12 mouse cellular contexts compared by ENCODE assay signal in the genomic region with DNA sequence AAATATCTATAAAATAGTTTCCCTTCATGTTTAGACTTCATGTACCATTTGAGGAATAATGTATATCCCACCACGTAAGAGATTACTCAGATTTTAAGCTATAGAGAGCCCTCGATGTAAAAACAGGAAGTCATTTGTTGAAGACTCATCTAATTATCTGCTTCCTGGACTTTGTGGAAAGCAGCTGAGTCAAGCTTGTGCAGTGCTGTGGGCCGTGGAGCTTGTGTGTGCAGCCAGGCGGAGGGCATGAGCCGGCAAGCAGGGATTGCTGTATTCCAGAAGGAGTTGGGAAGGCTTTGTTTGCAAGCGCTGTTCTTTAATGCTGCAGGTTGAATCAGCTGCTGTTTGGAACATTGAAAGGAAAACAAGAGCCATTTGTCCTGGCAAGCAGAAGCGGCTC. TPM values are rescaled to one million over a fixed set of nuclear protein-coding genes. Genes with fewer than 3 reads are reported as not detected.
DNase-seq lines count a peak whose midpoint lies in the region; ATAC-seq lines count a peak whose summit lies in the region.
"Had no signal": no experiment of that assay in that cellular context is flagged by ENCODE, and none has a peak within 500 bp of the region (broad histone marks: within the 10 kb centered on the region; RNA-seq: fewer than 3 reads in every experiment).

No protein-coding gene starts in this region.

- ATAC-seq in heart, embryonic 11.5 days (replicated peaks; ENCODE audit: insufficient number of reproducible peaks, low FRiP score, low TSS enrichment): no peak

- H3K4me3 ChIP-seq in megakaryocyte, embryonic 14.5 days (replicated peaks): peak overlapping the region; percentile 38
- H3K4me3 ChIP-seq in heart, embryonic 11.5 days (ENCODE audit: low read depth, low read length): no peak overlapping the region

- H3K27ac ChIP-seq in heart, embryonic 11.5 days (ENCODE audit: low read depth, low read length): no peak overlapping the region
- H3K27ac ChIP-seq: liver, embryonic 14.5 days had no signal

- peak; percentile 27 to 54 for DNase-seq in kidney, postnatal 4 days
- no peak for DNase-seq in kidney, adult 8-10 months
- peak; percentile 17 to 18 for DNase-seq in B cell, adult 2 months
- peak; percentile 73 for DNase-seq in NIH3T3 (ENCODE audit: low read depth)
- no peak for DNase-seq in cerebellum, adult 8-10 months
- DNase-seq in adrenal gland, postnatal 25 days: no peak
- DNase-seq: cerebellum, adult 18-20 months; heart, postnatal 4 days; thymus, postnatal 4 days had no signal

- 69% methylated on average over 7 of the region's 7 CpGs for whole genome bisulfite sequencing in heart, embryonic 11.5 days (ENCODE audit: insufficient replicate concordance)

- no peak overlapping the region for H3K4me2 ChIP-seq in heart, embryonic 11.5 days

- no peak overlapping the region for H3K9ac ChIP-seq in heart, embryonic 11.5 days (ENCODE audit: low read depth, low read length)
- H3K9ac ChIP-seq: liver, embryonic 14.5 days had no signal

- H3K36me3 ChIP-seq in megakaryocyte, embryonic 14.5 days (replicated peaks; ENCODE audit: low read length): no peaks in the 10 kb centered on the region
- H3K36me3 ChIP-seq in heart, embryonic 11.5 days (ENCODE audit: control insufficient read depth, insufficient read depth, low read length): no peaks in the 10 kb centered on the region

- peaks cover 9% of the 10 kb centered on the region for H3K4me1 ChIP-seq in megakaryocyte, embryonic 14.5 days
- H3K4me1 ChIP-seq in heart, embryonic 11.5 days (ENCODE audit: control insufficient read depth, insufficient read depth, low read length): peaks cover 6% of the 10 kb centered on the region

- peaks cover 29% of the 10 kb centered on the region for H3K27me3 ChIP-seq in megakaryocyte, embryonic 14.5 days (replicated peaks)
- H3K27me3 ChIP-seq in heart, embryonic 11.5 days (ENCODE audit: control insufficient read depth, insufficient read depth, low read length): no peaks in the 10 kb centered on the region

- peaks cover 15% of the 10 kb centered on the region for H3K9me3 ChIP-seq in megakaryocyte, embryonic 14.5 days
- no peaks in the 10 kb centered on the region for H3K9me3 ChIP-seq in heart, embryonic 11.5 days (replicated peaks; ENCODE audit: control insufficient read depth, low read length)

RNA-seq across cellular contexts. Expression of a gene that starts 27.5 kb away (rescaled TPM):
- 1.8 TPM in 1 of 2 replicates, not detected in the other for polyA plus RNA-seq in megakaryocyte, embryonic 14.5 days (2012; ENCODE audit: insufficient read depth, low replicate concordance)
- total RNA-seq in adrenal gland, postnatal 25 days (2021): 151 and 228 TPM in 2 replicates
- 11.4 and 12.6 TPM in 2 replicates for polyA plus RNA-seq in heart, embryonic 11.5 days (2014; fragmentation: Nextera tagmentation; extraction: Ambion mirVana)

RNA-seq across cellular contexts. Expression of a gene that starts 56.6 kb away (rescaled TPM):
- polyA plus RNA-seq in megakaryocyte, embryonic 14.5 days (2012; ENCODE audit: insufficient read depth, low replicate concordance): 0.09 and 5.1 TPM in 2 replicates
- total RNA-seq in adrenal gland, postnatal 25 days (2021): 8.7 and 16.0 TPM in 2 replicates
- polyA plus RNA-seq in heart, embryonic 11.5 days (2014; fragmentation: Nextera tagmentation; extraction: Ambion mirVana): 55.9 and 61.0 TPM in 2 replicates

Comparison
In these comparisons a context has a peak if more than half of its experiments do, and no peak if none do; other contexts are left out.
1. DNase-seq: peak in kidney, postnatal 4 days (2 of 2), B cell, adult 2 months (2 of 2) and NIH3T3 (single experiment); none in kidney, adult 8-10 months (0 of 2), cerebellum, adult 8-10 months (single experiment) and adrenal gland, postnatal 25 days (single experiment).